Mouse (Mus musculus) heart, adult 2 months (tissue): ENCODE results near the gene Pla2g6. TPM values are rescaled to one million over a fixed set of nuclear protein-coding genes. Genes with fewer than 3 reads are reported as not detected.
A peak's percentile ranks its signal among the peaks of the same experiment; 100 is the strongest.

ENCODE experiments used
- DNase-seq, 2 experiments: peaks; one replicate each; pipeline ENCODE4 v3.0.0; 2021
- H3K27ac ChIP-seq: fragments of 200-600 bp; 2 replicates; pipeline ENCODE4 v1.8.1; 2022
- H3K27me3 ChIP-seq: fragments of 200-500 bp; 2 replicates; pipeline ENCODE4 v1.6.1; 2012; ENCODE audit warnings: mild to moderate bottlenecking, low read length, inconsistent platforms, mixed read lengths; ENCODE audit not compliant: control insufficient read depth, insufficient read depth
- H3K36me3 ChIP-seq: fragments of 200-500 bp; 2 replicates; pipeline ENCODE4 v1.6.1; 2012; ENCODE audit warnings: low read length, inconsistent platforms; ENCODE audit not compliant: control insufficient read depth, insufficient read depth
- H3K4me1 ChIP-seq: fragments of 200-500 bp; 2 replicates; pipeline ENCODE4 v1.6.1; 2011; ENCODE audit warnings: low read length; ENCODE audit not compliant: control insufficient read depth, insufficient read depth
- H3K4me3 ChIP-seq: fragments of 200-600 bp; 2 replicates; pipeline ENCODE4 v1.8.1; 2022
- H3K79me2 ChIP-seq: fragments of 200-500 bp; replicated peaks from 2 replicates; pipeline ENCODE4 v1.6.1; 2012; ENCODE audit warnings: mild to moderate bottlenecking, inconsistent platforms, low read length, moderate library complexity, mixed read lengths; ENCODE audit not compliant: control insufficient read depth, insufficient read depth
- H3K9ac ChIP-seq: fragments of 200-500 bp; 2 replicates; pipeline ENCODE4 v1.6.1; 2012; ENCODE audit warnings: low read depth, mild to moderate bottlenecking, control low read depth, inconsistent platforms, low read length, mixed read lengths
- CTCF ChIP-seq: fragments of 200-600 bp; IDR thresholded peaks from 2 replicates; pipeline ENCODE4 v1.8.1; 2022; ENCODE audit warnings: antibody characterized with exemption, mild to moderate bottlenecking, moderate library complexity
- EP300 ChIP-seq: fragments of 200-500 bp; IDR thresholded peaks from 2 replicates; pipeline ENCODE4 v1.6.1; 2011; ENCODE audit warnings: low read depth, low read length, control low read depth; ENCODE audit not compliant: insufficient read depth
- POLR2A ChIP-seq: fragments of 200-500 bp; IDR thresholded peaks from 2 replicates; pipeline ENCODE4 v1.6.1; 2011; ENCODE audit warnings: mild to moderate bottlenecking, low read depth, low read length, control low read depth; ENCODE audit not compliant: insufficient read depth
- WGBS: fragments of 180-500 bp; shearing (Covaris S2); methylation state at CpG from one replicate; pipeline ENCODE4 v1.1.7; 2018; 5-methylcytosine and 5-hydroxymethylcytosine counted together
- intact Hi-C: fragments of 180-260 bp; cut with DNase I; formaldehyde crosslinking; loops from one replicate; pipeline ENCODE4 v1.15.1; 2025
- long read RNA-seq: library from polyadenylated mRNA; stranded (forward); transcript quantifications from one replicate; pipeline ENCODE4 v2.0.0, GENCODE M21; 2021
- polyA plus RNA-seq: library from polyadenylated mRNA; depleted of rRNA; stranded (reverse); fragments of >200 nt; gene quantifications from 2 replicates; pipeline ENCODE4 v1.2.3, GENCODE M21; 2012; rRNA removed
- total RNA-seq, 2 experiments: library from RNA; stranded (reverse); gene quantifications; 2 replicates each; pipeline ENCODE4 v1.2.3; 2021

Gene Pla2g6
- total RNA-seq (10 to 100 TPM; 10.7 to 11.0 TPM), polyA plus RNA-seq (11.7 and 14.0 TPM in 2 replicates)
- long read RNA-seq, partial matches to known transcripts: 1 of 10 reads
- long read RNA-seq, other reads (novel, unspliced or antisense): 8 of 10 reads

GRCm38 (mm10) chr15:79328058-79328938 lies at the start of gene Pla2g6:
Gene Pla2g6 (minus strand): TSS chr15:79328390.
- intact Hi-C loops: loop anchor here (2.0 to 5.0 kb wide), 4 partner anchors 19 to 86 kb away; partner anchors contain the start of gene Maff
- no peaks in the 10 kb centered on the region for H3K79me2 ChIP-seq
- H3K4me3 ChIP-seq: peak within 1 kb of the TSS; percentile 45
- no peaks in the 10 kb centered on the region for H3K36me3 ChIP-seq
- H3K9ac ChIP-seq: peak within 1 kb of the TSS; percentile 64
- no peaks in the 10 kb centered on the region for H3K27me3 ChIP-seq
- 5% methylated on average over 46 of the region's 46 CpGs for WGBS
- peak; percentile 83 for TF ChIP-seq POLR2A
- TF ChIP-seq EP300: peak; percentile 80; the same call in 1 of the 2 replicates
- no peak for TF ChIP-seq CTCF
- peak; percentile 97 to 99 for DNase-seq
- H3K27ac ChIP-seq: peak within 1 kb of the TSS; percentile 95
- peaks cover 15% of the 10 kb centered on the region for H3K4me1 ChIP-seq

- H3K27ac ChIP-seq: peak overlapping the region; percentile 88
- H3K36me3 ChIP-seq: peaks cover 3% of the 10 kb centered on the region; the same call in 1 of the 2 replicates
- peaks cover 4% of the 10 kb centered on the region for H3K79me2 ChIP-seq
- peaks cover 38% of the 10 kb centered on the region for H3K4me1 ChIP-seq
- peak; percentile 82 to 91 for DNase-seq
- no peak overlapping the region; the same call in 1 of the 2 replicates for H3K4me3 ChIP-seq
- intact Hi-C loops: loop anchor here (1.0 to 5.0 kb wide), 2 partner anchors 55 to 90 kb away; no protein-coding TSS in a partner anchor
- peak; percentile 97 for TF ChIP-seq EP300
- 0 out of 2 replicates have a peak, but pooled peaks have one; percentile 53 for TF ChIP-seq POLR2A
- TF ChIP-seq CTCF: peak; percentile 79
- H3K9ac ChIP-seq: peak overlapping the region; percentile 51
- H3K27me3 ChIP-seq: no peaks in the 10 kb centered on the region
- WGBS: 11% methylated on average over 6 of the region's 6 CpGs
Observed at GRCm38 (mm10) chr15:79377681-79378080, 49.5 kb upstream of the Pla2g6 start.

- WGBS: 74% methylated on average over 3 of the region's 3 CpGs
- Histone ChIP-seq H3K79me2 (peaks cover 4% of the 10 kb centered on the region; the same call in 1 of the 2 replicates), H3K4me3 (no peak overlapping the region), H3K27ac (no peak overlapping the region), H3K36me3 (peaks cover 3% of the 10 kb centered on the region; the same call in 1 of the 2 replicates), H3K9ac (no peak overlapping the region), H3K27me3 (no peaks in the 10 kb centered on the region), H3K4me1 (peaks cover 26% of the 10 kb centered on the region)
- intact Hi-C loops: loop anchor here (5.0 kb wide), 1 partner anchor 52 kb away; no protein-coding TSS in a partner anchor
- TF ChIP-seq EP300: no peak
- TF ChIP-seq POLR2A: no peak
- no peak for TF ChIP-seq CTCF
- no peak for DNase-seq
Observed at GRCm38 (mm10) chr15:79374760-79375159, 46.6 kb upstream of the Pla2g6 start.

GRCm38 (mm10) chr15:79370281-79370843 lies 42.2 kb upstream of the Pla2g6 start:
- intact Hi-C loops: no loop called here
- no peak for TF ChIP-seq EP300
- no peak for TF ChIP-seq POLR2A
- TF ChIP-seq CTCF: no peak
- Histone ChIP-seq H3K9ac (peak overlapping the region; percentile 5; the same call in 1 of the 2 replicates), H3K4me3 (no peak overlapping the region), H3K36me3 (peaks cover 4% of the 10 kb centered on the region), H3K27me3 (no peaks in the 10 kb centered on the region), H3K27ac (peak overlapping the region; percentile 97), H3K4me1 (peaks cover 26% of the 10 kb centered on the region), H3K79me2 (no peaks in the 10 kb centered on the region)
- no peak for DNase-seq
- 69% methylated on average over 7 of the region's 7 CpGs for WGBS

- Histone ChIP-seq H3K79me2 (no peaks in the 10 kb centered on the region), H3K4me3 (no peak overlapping the region), H3K4me1 (peaks cover 26% of the 10 kb centered on the region), H3K9ac (peak overlapping the region; percentile 14), H3K27me3 (no peaks in the 10 kb centered on the region), H3K27ac (peak overlapping the region; percentile 97), H3K36me3 (peaks cover 4% of the 10 kb centered on the region)
- intact Hi-C loops: loop anchor here (5.0 kb wide), 1 partner anchor 42 kb away; the partner anchor contains the start of gene Pla2g6
- DNase-seq: peak in 1 of 2 experiments; percentile 47
- WGBS: 53% methylated on average over 15 of the region's 15 CpGs
- TF ChIP-seq CTCF (no peak), EP300 (no peak), POLR2A (no peak)
Observed at GRCm38 (mm10) chr15:79369452-79370280, 41.5 kb upstream of the Pla2g6 start.
